ENCODE assay signal across 15 mouse cellular contexts in genomic region chr12:67009191-67009590, GRCm38 (mm10).
"Had no signal": no experiment of that assay in that cellular context is flagged by ENCODE, and none has a peak within 500 bp of the region (broad histone marks: within the 10 kb centered on the region; RNA-seq: fewer than 3 reads in every experiment).

No protein-coding gene starts in this region.

- H3K9ac ChIP-seq: liver, embryonic 15.5 days; midbrain, embryonic 13.5 days had no signal

- H3K27ac ChIP-seq: layer of hippocampus, adult 2 months; limb, embryonic 10.5 days; liver, embryonic 15.5 days; midbrain, embryonic 13.5 days; stomach, postnatal 0 days had no signal

- H3K9me3 ChIP-seq: limb, embryonic 10.5 days; liver, embryonic 15.5 days; midbrain, embryonic 13.5 days had no signal

- DNase-seq: kidney, adult 18-20 months; kidney, postnatal 10 days; kidney, postnatal 4 days; lung, adult 2 months; lung, postnatal 36 days; right cerebral cortex, postnatal 14 days; thymus, adult 2 months; thymus, postnatal 25 days had no signal

- H3K36me3 ChIP-seq: limb, embryonic 10.5 days; liver, embryonic 15.5 days; midbrain, embryonic 13.5 days had no signal

- ATAC-seq: lung, postnatal 0 days; midbrain, embryonic 13.5 days had no signal

- H3K4me3 ChIP-seq: layer of hippocampus, adult 2 months; limb, embryonic 10.5 days; liver, embryonic 15.5 days; midbrain, embryonic 13.5 days had no signal

- H3K4me2 ChIP-seq: liver, embryonic 11.5 days; liver, embryonic 15.5 days; midbrain, embryonic 13.5 days had no signal

- H3K4me1 ChIP-seq: limb, embryonic 10.5 days; liver, embryonic 15.5 days; midbrain, embryonic 13.5 days had no signal

- H3K27me3 ChIP-seq: liver, embryonic 15.5 days; midbrain, embryonic 13.5 days had no signal
